Comparison of ENCODE assay signal across 14 mouse cellular contexts in genomic region chr10:59509197-59509596, GRCm38 (mm10).
DNase-seq lines count a peak whose midpoint lies in the region; ATAC-seq and TF ChIP-seq lines count a peak whose summit lies in the region.
"Had no signal": no experiment of that assay in that cellular context is flagged by ENCODE, and none has a peak within 500 bp of the region (broad histone marks: within the 10 kb centered on the region; RNA-seq: fewer than 3 reads in every experiment).

No protein-coding gene starts in this region.

- H3K4me1 ChIP-seq in kidney, embryonic 15.5 days: peaks cover 41% of the 10 kb centered on the region
- peaks cover 20% of the 10 kb centered on the region for H3K4me1 ChIP-seq in kidney, embryonic 14.5 days (ENCODE audit: control insufficient read depth, insufficient read depth, low read length)
- peaks cover 49% of the 10 kb centered on the region for H3K4me1 ChIP-seq in limb, embryonic 14.5 days (ENCODE audit: control insufficient read depth, insufficient read depth, low read length)
- H3K4me1 ChIP-seq in midbrain, embryonic 11.5 days (ENCODE audit: control insufficient read depth, insufficient read depth, low read length): peaks cover 4% of the 10 kb centered on the region; the same call in 1 of the 2 replicates
- H3K4me1 ChIP-seq: liver, embryonic 15.5 days had no signal

- peak; percentile 32 to 71 for DNase-seq in adrenal gland, adult (ENCODE audit: inconsistent age in 2 of 2, low spot score in 1 of 2)
- no peak for DNase-seq in adrenal gland, adult 8-10 months
- DNase-seq in NIH3T3 (ENCODE audit: low read depth): peak; percentile 88
- peak; percentile 73 for DNase-seq in limb, embryonic 14.5 days (ENCODE audit: low spot score)
- DNase-seq in cerebellum, postnatal 25 days: no peak
- DNase-seq in midbrain, embryonic 11.5 days (ENCODE audit: low spot score, missing footprints): no peak
- DNase-seq: cerebellum, adult 2 months; gastrocnemius, postnatal 10 days; heart, postnatal 14 days; right cerebral cortex, postnatal 4 days had no signal

- no peaks in the 10 kb centered on the region for H3K9me3 ChIP-seq in kidney, embryonic 15.5 days (replicated peaks)
- H3K9me3 ChIP-seq in kidney, embryonic 14.5 days (ENCODE audit: control insufficient read depth, low read length): no peaks in the 10 kb centered on the region
- no peaks in the 10 kb centered on the region for H3K9me3 ChIP-seq in limb, embryonic 14.5 days (ENCODE audit: control insufficient read depth, low read length)
- H3K9me3 ChIP-seq in midbrain, embryonic 11.5 days (ENCODE audit: control insufficient read depth, low read length): no peaks in the 10 kb centered on the region
- H3K9me3 ChIP-seq: liver, embryonic 15.5 days had no signal

- H3K4me3 ChIP-seq in kidney, embryonic 15.5 days (replicated peaks): no peak overlapping the region
- no peak overlapping the region for H3K4me3 ChIP-seq in kidney, embryonic 14.5 days (ENCODE audit: low read length)
- no peak overlapping the region for H3K4me3 ChIP-seq in limb, embryonic 14.5 days (replicated peaks; ENCODE audit: low read length)
- H3K4me3 ChIP-seq in midbrain, embryonic 11.5 days (ENCODE audit: low read depth, low read length): no peak overlapping the region
- H3K4me3 ChIP-seq: liver, embryonic 15.5 days had no signal

- no peaks in the 10 kb centered on the region for H3K27me3 ChIP-seq in kidney, embryonic 15.5 days
- no peaks in the 10 kb centered on the region for H3K27me3 ChIP-seq in kidney, embryonic 14.5 days (ENCODE audit: control insufficient read depth, insufficient read depth, low read length)
- no peaks in the 10 kb centered on the region for H3K27me3 ChIP-seq in limb, embryonic 14.5 days (ENCODE audit: control insufficient read depth, insufficient read depth, low read length)
- no peaks in the 10 kb centered on the region for H3K27me3 ChIP-seq in midbrain, embryonic 11.5 days (ENCODE audit: control insufficient read depth, insufficient read depth, low read length)
- H3K27me3 ChIP-seq: liver, embryonic 15.5 days had no signal

- WGBS in kidney, embryonic 15.5 days: 45% methylated on average over 4 of the region's 4 CpGs
- 65% methylated on average over 4 of the region's 4 CpGs for WGBS in kidney, embryonic 14.5 days
- WGBS in limb, embryonic 14.5 days: 26% methylated on average over 4 of the region's 4 CpGs
- WGBS in midbrain, embryonic 11.5 days: 89% methylated on average over 4 of the region's 4 CpGs

- no peak overlapping the region for H3K4me2 ChIP-seq in kidney, embryonic 15.5 days
- no peak overlapping the region for H3K4me2 ChIP-seq in kidney, embryonic 14.5 days (replicated peaks; ENCODE audit: low read depth, low read length)
- H3K4me2 ChIP-seq in limb, embryonic 14.5 days (replicated peaks; ENCODE audit: low read depth, low read length, severe bottlenecking): no peak overlapping the region
- H3K4me2 ChIP-seq in midbrain, embryonic 11.5 days: no peak overlapping the region
- H3K4me2 ChIP-seq: liver, embryonic 15.5 days had no signal

- no peaks in the 10 kb centered on the region for H3K36me3 ChIP-seq in kidney, embryonic 15.5 days
- no peaks in the 10 kb centered on the region for H3K36me3 ChIP-seq in kidney, embryonic 14.5 days (ENCODE audit: control insufficient read depth, insufficient read depth, low read length)
- no peaks in the 10 kb centered on the region for H3K36me3 ChIP-seq in limb, embryonic 14.5 days (ENCODE audit: control insufficient read depth, insufficient read depth, low read length)
- H3K36me3 ChIP-seq in midbrain, embryonic 11.5 days (ENCODE audit: control insufficient read depth, insufficient read depth, low read length): no peaks in the 10 kb centered on the region
- H3K36me3 ChIP-seq: liver, embryonic 15.5 days had no signal

- no peak for TF ChIP-seq POLR2A in limb, embryonic 14.5 days (IDR thresholded peaks at IDR 0.05; ENCODE audit: borderline replicate concordance, extremely low read depth, insufficient read depth, insufficient read length)

- ATAC-seq in kidney, embryonic 15.5 days (replicated peaks; ENCODE audit: low FRiP score): no peak
- no peak for ATAC-seq in kidney, embryonic 14.5 days (ENCODE audit: low FRiP score, low TSS enrichment)
- ATAC-seq in limb, embryonic 14.5 days (ENCODE audit: low FRiP score, low read depth): peak; percentile 19; the same call in 1 of the 2 replicates
- no peak for ATAC-seq in midbrain, embryonic 11.5 days (ENCODE audit: low FRiP score)
- ATAC-seq: forebrain, embryonic 14.5 days had no signal

- H3K27ac ChIP-seq in kidney, embryonic 15.5 days: peak overlapping the region; percentile 10; the same call in 1 of the 2 replicates
- H3K27ac ChIP-seq in kidney, embryonic 14.5 days (ENCODE audit: low read depth, low read length): no peak overlapping the region
- peak overlapping the region; percentile 81 for H3K27ac ChIP-seq in limb, embryonic 14.5 days (replicated peaks; ENCODE audit: low read depth, low read length)
- no peak overlapping the region for H3K27ac ChIP-seq in midbrain, embryonic 11.5 days (ENCODE audit: low read depth, low read length)
- H3K27ac ChIP-seq: liver, embryonic 15.5 days had no signal

- no peak overlapping the region for H3K9ac ChIP-seq in kidney, embryonic 15.5 days
- H3K9ac ChIP-seq in kidney, embryonic 14.5 days (ENCODE audit: low read depth, low read length): no peak overlapping the region
- no peak overlapping the region for H3K9ac ChIP-seq in limb, embryonic 14.5 days (ENCODE audit: low read depth, low read length, severe bottlenecking)
- H3K9ac ChIP-seq in midbrain, embryonic 11.5 days (ENCODE audit: low read length): no peak overlapping the region
- H3K9ac ChIP-seq: liver, embryonic 15.5 days had no signal

Comparison
In these comparisons a context has a peak if more than half of its experiments do, and no peak if none do; other contexts are left out.
1. DNase-seq: peak in adrenal gland, adult (2 of 2), NIH3T3 (single experiment) and limb, embryonic 14.5 days (single experiment); none in adrenal gland, adult 8-10 months (single experiment), cerebellum, postnatal 25 days (0 of 2) and midbrain, embryonic 11.5 days (single experiment).
2. H3K27ac ChIP-seq: peak in kidney, embryonic 15.5 days (single experiment) and limb, embryonic 14.5 days (single experiment); none in kidney, embryonic 14.5 days (single experiment) and midbrain, embryonic 11.5 days (single experiment).